Mouse (Mus musculus) hematopoietic stem cell, adult 5-6 weeks (primary cell): ENCODE data around the gene Ccdc18. TPM values are rescaled to one million over a fixed set of nuclear protein-coding genes. Genes with fewer than 3 reads are reported as not detected.
A peak's percentile ranks its signal among the peaks of the same experiment; 100 is the strongest.
"Not testable (repeated sequence)": the region's sequence is repeated elsewhere in the genome, so short reads cannot be mapped to it uniquely, and the experiment has no call there.

Experiments
- ATAC-seq, 2 experiments: fragments of 125-278 bp in 1 of 2; replicated peaks in 1 of 2; 2 replicates each; pipeline ENCODE4 v1.8.0; 2016 to 2017; ENCODE audit warnings: inconsistent platforms in 2 of 2, mild to moderate bottlenecking in 2 of 2, moderate number of reproducible peaks in 2 of 2, low read depth in 1 of 2, moderate TSS enrichment in 1 of 2; ENCODE audit not compliant: low FRiP score in 2 of 2, poor library complexity in 2 of 2, severe bottlenecking in 2 of 2, insufficient read depth in 1 of 2, low TSS enrichment in 1 of 2
- total RNA-seq: library from RNA; stranded (forward); fragments of 172-1452, 232-1000 nt; gene quantifications from 2 replicates; pipeline ENCODE4 v1.2.3, GENCODE M21; 2017

Gene Ccdc18
- total RNA-seq, 1 experiment from 2014 or later, result 25.6 TPM

- ATAC-seq, result no peak
Measured at GRCm38 (mm10) chr5:108224077-108224476, 91.4 kb downstream of the Ccdc18 start.

- ATAC-seq, result no peak
Measured at GRCm38 (mm10) chr5:108226159-108226558, 93.5 kb downstream of the Ccdc18 start.

GRCm38 (mm10) chr5:108246314-108246765 lies 113.7 kb downstream of the Ccdc18 start:
- ATAC-seq, result peak; percentile 17 to 66; a peak in 3 of 4 replicates

- no peak for ATAC-seq
Measured at GRCm38 (mm10) chr5:108250033-108250432, 117.4 kb downstream of the Ccdc18 start.

GRCm38 (mm10) chr5:108255259-108255658 lies 122.6 kb downstream of the Ccdc18 start:
- no peak for ATAC-seq

GRCm38 (mm10) chr5:108262722-108263121 lies 130.0 kb downstream of the Ccdc18 start:
- no peak for ATAC-seq

GRCm38 (mm10) chr5:108263785-108264184 lies 131.1 kb downstream of the Ccdc18 start:
- not testable (repeated sequence) for ATAC-seq

- ATAC-seq, result no peak
Measured at GRCm38 (mm10) chr5:108266990-108267389, 134.3 kb downstream of the Ccdc18 start.

- ATAC-seq, result peak; percentile 85 to 88
Measured at GRCm38 (mm10) chr5:108268127-108269062, 135.7 kb downstream of the Ccdc18 start, which contains the start of gene Dr1. Dr1 (plus strand) TSS chr5:108268897.

- ATAC-seq, result peak; percentile 2 to 3; a peak in 1 of 4 replicates
Measured at GRCm38 (mm10) chr5:108269063-108269810, 136.6 kb downstream of the Ccdc18 start.

GRCm38 (mm10) chr5:108269811-108270151 lies 137.1 kb downstream of the Ccdc18 start:
- no peak for ATAC-seq

- ATAC-seq, result no peak
Measured at GRCm38 (mm10) chr5:108270415-108270814, 137.7 kb downstream of the Ccdc18 start.

GRCm38 (mm10) chr5:108271345-108271744 lies 138.7 kb downstream of the Ccdc18 start:
- ATAC-seq, result not testable (repeated sequence)

Other genes with a start within 250 kb of the Ccdc18 start
- gene Rpl5, start 232.4 kb upstream of the Ccdc18 start, total RNA-seq, result 277 and 564 TPM in 2 replicates
- gene Fam69a, start 145.8 kb upstream of the Ccdc18 start, total RNA-seq, result 7.1 and 17.7 TPM in 2 replicates
- gene Mtf2, start 67.2 kb upstream of the Ccdc18 start, total RNA-seq, result 154 and 169 TPM in 2 replicates
- gene Tmed5, start 255 bp upstream of the Ccdc18 start, total RNA-seq, result 101 and 106 TPM in 2 replicates
- gene Dr1, start 136.0 kb downstream of the Ccdc18 start, total RNA-seq, result 48.9 and 54.9 TPM in 2 replicates
- 6.5 and 7.9 TPM in 2 replicates for gene Pigg, start 179.7 kb downstream of the Ccdc18 start, total RNA-seq
- gene Gm42517, start 235.0 kb downstream of the Ccdc18 start, total RNA-seq, result 0.13 TPM in 1 of 2 replicates, not detected in the other